8 mouse cellular contexts compared by ENCODE assay signal in the genomic region with DNA sequence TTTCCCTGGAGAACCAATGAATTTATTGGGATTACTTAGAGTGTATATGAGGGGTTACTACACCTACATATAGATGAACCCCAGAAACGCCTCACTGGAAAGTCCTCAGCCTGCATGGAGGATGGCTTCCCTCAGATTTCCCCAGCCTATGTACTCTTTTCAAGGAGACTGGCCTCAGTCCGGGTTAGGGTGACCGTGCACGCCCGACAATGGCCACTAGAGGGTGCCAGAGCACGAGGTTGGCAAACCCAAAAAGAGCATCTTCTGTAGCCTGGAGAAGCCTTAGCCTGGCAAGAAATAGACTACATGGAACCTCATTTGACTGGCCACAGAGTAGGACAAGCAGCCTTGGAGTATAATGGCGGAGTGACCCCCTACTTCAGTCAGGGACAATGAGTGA. TPM values are rescaled to one million over a fixed set of nuclear protein-coding genes. Genes with fewer than 3 reads are reported as not detected.
A peak's percentile ranks its signal among the peaks of the same experiment; 100 is the strongest.
DNase-seq lines count a peak whose midpoint lies in the region; ATAC-seq and TF ChIP-seq lines count a peak whose summit lies in the region.

No protein-coding gene starts in this region.

- no peak overlapping the region for H3K4me2 ChIP-seq in heart, postnatal 0 days (ENCODE audit: low read depth, low read length)

- no peak overlapping the region for H3K9ac ChIP-seq in heart, postnatal 0 days (replicated peaks; ENCODE audit: low read depth, low read length)

- H3K4me3 ChIP-seq in E14TG2a.4 (replicated peaks; ENCODE audit: low read length) = no peak overlapping the region
- no peak overlapping the region for H3K4me3 ChIP-seq in bone marrow, adult 2 months (replicated peaks; ENCODE audit: control insufficient read depth, low read depth, low read length)
- H3K4me3 ChIP-seq in embryonic fibroblast, embryonic 13.5 days (ENCODE audit: insufficient read depth, low read length) = no peak overlapping the region
- H3K4me3 ChIP-seq in heart, postnatal 0 days (ENCODE audit: low read depth, low read length) = no peak overlapping the region

- WGBS in bone marrow, adult 2 months = 19% methylated on average over 7 of the region's 7 CpGs
- WGBS in heart, postnatal 0 days = 7% methylated on average over 7 of the region's 7 CpGs

- peak; percentile 58 for DNase-seq in heart, postnatal 0 days (ENCODE audit: low spot score)
- DNase-seq in kidney, postnatal 4 days = peak; percentile 95 to 98
- DNase-seq in lung, adult 18-20 months = peak; percentile 81 to 85
- DNase-seq in retina, adult 2 months (ENCODE audit: low read depth, low spot score) = peak; percentile 42
- peak; percentile 89 for DNase-seq in thymus, postnatal 14 days

- TF ChIP-seq CTCF in E14TG2a.4 (conservative IDR thresholded peaks at IDR 0.05; ENCODE audit: low read length) = peak; percentile 95
- TF ChIP-seq CTCF in bone marrow, adult 2 months (IDR thresholded peaks at IDR 0.05; ENCODE audit: control insufficient read depth, insufficient read depth, low read length) = peak; percentile 92
- TF ChIP-seq CTCF in embryonic fibroblast, embryonic 13.5 days (IDR thresholded peaks at IDR 0.05; ENCODE audit: borderline replicate concordance, insufficient read depth, low read length) = peak; percentile 85
- TF ChIP-seq CTCF in heart, postnatal 0 days (IDR thresholded peaks at IDR 0.05; ENCODE audit: low read depth) = peak; percentile 86

- no peak overlapping the region for H3K27ac ChIP-seq in bone marrow, adult 2 months (ENCODE audit: control insufficient read depth, insufficient read depth, low read depth, low read length, poor library complexity)
- H3K27ac ChIP-seq in embryonic fibroblast, embryonic 13.5 days (ENCODE audit: insufficient read depth, low read length) = no peak overlapping the region
- H3K27ac ChIP-seq in heart, postnatal 0 days (ENCODE audit: low read depth) = no peak overlapping the region

- no peaks in the 10 kb centered on the region for H3K9me3 ChIP-seq in E14TG2a.4 (ENCODE audit: low read length)
- no peaks in the 10 kb centered on the region for H3K9me3 ChIP-seq in heart, postnatal 0 days (replicated peaks; ENCODE audit: control insufficient read depth, low read length)

- peak; percentile 70; the same call in 1 of the 2 replicates for ATAC-seq in heart, postnatal 0 days (ENCODE audit: insufficient read depth, low read depth)

- TF ChIP-seq EP300 in heart, postnatal 0 days (IDR thresholded peaks at IDR 0.05; ENCODE audit: low read depth) = no peak

- H3K36me3 ChIP-seq in E14TG2a.4 (ENCODE audit: insufficient read depth, low read length) = no peaks in the 10 kb centered on the region
- H3K36me3 ChIP-seq in heart, postnatal 0 days (replicated peaks; ENCODE audit: control insufficient read depth, insufficient read depth, low read length) = no peaks in the 10 kb centered on the region

- peaks cover 30% of the 10 kb centered on the region for H3K4me1 ChIP-seq in E14TG2a.4 (replicated peaks; ENCODE audit: low read depth, low read length)
- no peaks in the 10 kb centered on the region; the same call in 1 of the 2 replicates for H3K4me1 ChIP-seq in bone marrow, adult 2 months (ENCODE audit: control insufficient read depth, insufficient read depth, low read length)
- H3K4me1 ChIP-seq in embryonic fibroblast, embryonic 13.5 days (ENCODE audit: control insufficient read depth, insufficient read depth, low read length) = no peaks in the 10 kb centered on the region
- H3K4me1 ChIP-seq in heart, postnatal 0 days (ENCODE audit: control insufficient read depth, insufficient read depth) = no peaks in the 10 kb centered on the region

- 0 out of 2 replicates have a peak, but pooled peaks cover 3% of the 10 kb centered on the region for H3K27me3 ChIP-seq in E14TG2a.4 (ENCODE audit: insufficient read depth, low read length)
- no peaks in the 10 kb centered on the region for H3K27me3 ChIP-seq in heart, postnatal 0 days (ENCODE audit: control insufficient read depth, insufficient read depth, low read length)

- TF ChIP-seq POLR2A in bone marrow, adult 2 months (IDR thresholded peaks at IDR 0.05; ENCODE audit: borderline replicate concordance, control insufficient read depth, low read depth, low read length) = no peak
- no peak for TF ChIP-seq POLR2A in embryonic fibroblast, embryonic 13.5 days (IDR thresholded peaks at IDR 0.05; ENCODE audit: low read depth, low read length)

RNA-seq across cellular contexts. Expression of a gene that starts 15.7 kb away (rescaled TPM):
- 30.4 and 32.1 TPM in 2 replicates for polyA plus RNA-seq in bone marrow, adult 2 months (2011; ENCODE audit: insufficient read depth, insufficient read length, low replicate concordance, missing spikeins)
- polyA plus RNA-seq in embryonic fibroblast, embryonic 13.5 days (2011; ENCODE audit: insufficient read length, low read depth, missing spikeins) = 82.5 and 103 TPM in 2 replicates
- 23.7 and 24.2 TPM in 2 replicates for total RNA-seq in heart, postnatal 0 days (2014; rRNA removed; ENCODE audit: low replicate concordance)
- polyA plus RNA-seq in heart, postnatal 0 days (2015; fragmentation: Nextera tagmentation; extraction: Ambion mirVana) = 36.8 and 40.8 TPM in 2 replicates

Comparison
In these comparisons a context has a peak if more than half of its experiments do, and no peak if none do; other contexts are left out.
1. DNase-seq: peak in every context shown above with its lines; median percentile 96 in kidney, postnatal 4 days; 89 in thymus, postnatal 14 days; 83 in lung, adult 18-20 months; 58 in heart, postnatal 0 days; 42 in retina, adult 2 months.